Mouse (Mus musculus) liver, postnatal 0 days (tissue): ENCODE measurements at regions not wholly inside any gene's neighbourhood (a gene's known extent, or its start where the extent isn't known, plus 50 kb on each side); places are given as distances from the start of the nearest gene placed in this dataset.
"Not testable (repeated sequence)": the region's sequence is repeated elsewhere in the genome, so short reads cannot be mapped to it uniquely, and the experiment has no call there.

Experiments used
- CTCF ChIP-seq: sonication (generic); IDR thresholded peaks from 2 replicates; pipeline ENCODE4 v1.5.1; 2016; ENCODE audit warnings: antibody characterized with exemption, low read depth
- EP300 ChIP-seq: IDR thresholded peaks from 2 replicates; pipeline ENCODE4 v1.6.1; 2016; ENCODE audit warnings: antibody characterized with exemption, low read depth, mild to moderate bottlenecking

DNA sequence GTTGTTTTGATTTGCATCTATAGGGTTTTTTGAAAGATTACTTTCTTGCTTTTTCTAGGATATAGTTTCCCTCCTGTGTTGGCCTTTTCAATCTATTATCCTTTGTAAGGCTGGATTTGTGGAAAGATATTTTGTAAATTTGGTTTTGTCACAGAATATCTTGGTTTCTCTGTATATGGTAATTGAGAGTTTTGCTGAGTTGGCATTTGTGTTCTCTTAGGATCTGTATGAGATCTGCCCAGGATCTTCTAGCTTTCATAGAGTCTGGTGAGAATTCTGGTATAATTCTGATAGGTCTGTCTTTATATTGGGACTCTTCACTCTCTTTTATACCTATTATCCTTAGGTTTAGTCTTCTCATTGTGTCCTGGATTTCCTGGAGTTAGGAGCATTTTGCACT is 68.4 kb upstream of the Samd3 start:
- TF ChIP-seq CTCF, EP300: not testable (repeated sequence)
